9 mouse cellular contexts compared by ENCODE assay signal in the genomic region with DNA sequence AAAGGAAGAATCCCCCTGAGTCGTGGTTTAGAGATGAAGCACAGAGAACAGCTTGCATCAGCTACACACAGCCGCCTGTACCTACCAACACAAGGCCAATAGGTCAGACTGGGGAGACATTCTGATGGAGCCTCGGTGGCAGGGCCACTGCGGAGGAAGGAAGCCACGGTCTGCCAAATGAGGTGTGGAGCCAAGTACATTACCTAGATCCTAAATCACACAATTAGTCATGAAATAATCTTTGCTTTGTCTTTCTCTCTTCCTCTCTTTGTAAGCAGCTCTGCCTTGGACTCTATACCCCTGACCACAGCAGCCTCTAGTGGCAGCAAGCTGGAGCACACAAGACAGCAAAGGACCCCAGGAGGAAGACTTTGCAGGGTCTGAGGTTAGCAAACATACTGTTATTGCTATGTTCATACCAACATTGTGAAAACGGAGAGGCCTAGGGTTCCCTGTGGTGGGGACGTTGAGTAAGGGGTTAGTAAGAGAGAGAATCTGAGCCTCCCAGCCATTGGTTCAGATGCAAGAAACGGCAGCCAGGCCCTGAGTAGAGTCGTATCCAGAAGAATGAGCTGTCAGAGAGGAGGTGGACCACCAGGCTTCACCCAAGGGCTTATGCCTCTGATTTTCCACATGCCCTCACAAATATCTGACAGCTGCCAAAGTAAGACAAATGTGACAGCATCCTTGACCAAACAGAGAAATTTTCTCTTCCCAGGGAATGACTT.
DNase-seq lines count a peak whose midpoint lies in the region; ATAC-seq and TF ChIP-seq lines count a peak whose summit lies in the region.
"Had no signal": no experiment of that assay in that cellular context is flagged by ENCODE, and none has a peak within 500 bp of the region (broad histone marks: within the 10 kb centered on the region; RNA-seq: fewer than 3 reads in every experiment).

No protein-coding gene starts in this region.

- H3K36me3 ChIP-seq in kidney, adult 2 months (ENCODE audit: control insufficient read depth, insufficient read depth, low read length): no peaks in the 10 kb centered on the region
- H3K36me3 ChIP-seq in neural tube, embryonic 14.5 days (ENCODE audit: control insufficient read depth, insufficient read depth, low read length): no peaks in the 10 kb centered on the region
- H3K36me3 ChIP-seq: limb, embryonic 12.5 days had no signal

- peak; percentile 10 for DNase-seq in kidney, adult 2 months
- no peak for DNase-seq in kidney, adult 18-20 months
- DNase-seq in adipocyte (ENCODE audit: low spot score): peak; percentile 58
- peak; percentile 13 for DNase-seq in embryo, embryonic 11.5 days (ENCODE audit: low read depth, low spot score)
- DNase-seq in left cerebral cortex, postnatal 36 days (ENCODE audit: low spot score in 2 of 2): peak; percentile 42 to 49

- H3K9me3 ChIP-seq in neural tube, embryonic 14.5 days (ENCODE audit: control insufficient read depth, low read length): no peaks in the 10 kb centered on the region
- H3K9me3 ChIP-seq: limb, embryonic 12.5 days had no signal

- no peaks in the 10 kb centered on the region for H3K27me3 ChIP-seq in kidney, adult 2 months (replicated peaks; ENCODE audit: control insufficient read depth, insufficient read depth, low read length)
- H3K27me3 ChIP-seq in neural tube, embryonic 14.5 days (ENCODE audit: control insufficient read depth, insufficient read depth, low read length): no peaks in the 10 kb centered on the region
- H3K27me3 ChIP-seq: limb, embryonic 12.5 days had no signal

- peak; percentile 64 to 67; a peak in 2 of 4 replicates for ATAC-seq in hematopoietic stem cell, adult 5-6 weeks (replicated peaks in 1 of 2; ENCODE audit: insufficient read depth in 1 of 2, low FRiP score in 2 of 2, low TSS enrichment in 1 of 2, low read depth in 1 of 2, poor library complexity in 2 of 2, severe bottlenecking in 2 of 2)
- ATAC-seq in neural tube, embryonic 14.5 days (ENCODE audit: low read depth): peak; percentile 94
- no peak for ATAC-seq in CD4-positive, CD25-positive, alpha-beta regulatory T cell, adult 4 months

- 40% methylated on average over 9 of the region's 9 CpGs for WGBS in kidney, adult 2 months
- WGBS in neural tube, embryonic 14.5 days: 48% methylated on average over 9 of the region's 9 CpGs

- H3K9ac ChIP-seq in neural tube, embryonic 14.5 days (replicated peaks; ENCODE audit: low read depth, low read length): no peak overlapping the region
- H3K9ac ChIP-seq: limb, embryonic 12.5 days had no signal

- H3K27ac ChIP-seq in kidney, adult 2 months (ENCODE audit: insufficient read depth, low read depth, low read length): no peak overlapping the region
- peak overlapping the region; percentile 35; the same call in 1 of the 2 replicates for H3K27ac ChIP-seq in neural tube, embryonic 14.5 days (ENCODE audit: low read depth, low read length)
- H3K27ac ChIP-seq: limb, embryonic 12.5 days had no signal

- intact Hi-C loops in left cerebral cortex, postnatal 36 days (cut with DNase I): loop anchor here (5.0 to 10.0 kb wide), 3 partner anchors 311 to 774 kb away; a partner anchor contains a TSS

- TF ChIP-seq POLR2A in kidney, adult 2 months (IDR thresholded peaks at IDR 0.05; ENCODE audit: low read depth, low read length): no peak

- H3K4me2 ChIP-seq in neural tube, embryonic 14.5 days (ENCODE audit: low read depth, low read length): no peak overlapping the region
- H3K4me2 ChIP-seq: limb, embryonic 12.5 days had no signal

- H3K4me3 ChIP-seq in kidney, adult 2 months (ENCODE audit: insufficient read depth, low read depth, low read length): no peak overlapping the region
- no peak overlapping the region for H3K4me3 ChIP-seq in neural tube, embryonic 14.5 days (ENCODE audit: low read depth, low read length)
- H3K4me3 ChIP-seq: limb, embryonic 12.5 days had no signal

- peak; percentile 60 for TF ChIP-seq CTCF in kidney, adult 2 months (conservative IDR thresholded peaks at IDR 0.05; ENCODE audit: insufficient read depth, insufficient read length, low read depth, low read length)

- no peaks in the 10 kb centered on the region for H3K4me1 ChIP-seq in kidney, adult 2 months (ENCODE audit: control insufficient read depth, insufficient read depth, low read length)
- H3K4me1 ChIP-seq in neural tube, embryonic 14.5 days (ENCODE audit: control insufficient read depth, insufficient read depth, low read length): no peaks in the 10 kb centered on the region
- H3K4me1 ChIP-seq: limb, embryonic 12.5 days had no signal
